Mouse (Mus musculus): Measurements from ENCODE around the gene Tceanc. TPM values are rescaled to one million over a fixed set of nuclear protein-coding genes. Genes with fewer than 3 reads are reported as not detected.
A peak's percentile ranks its signal among the peaks of the same experiment; 100 is the strongest.
"Not testable (repeated sequence)": the region's sequence is repeated elsewhere in the genome, so short reads cannot be mapped to it uniquely, and the experiment has no call there.

Gene Tceanc
- polyA plus RNA-seq, 1 experiment from 2014 or later: 3.3 TPM

GRCm38 (mm10) chrX:166520782-166521181 is 2.4 kb upstream of the Tceanc start:
- WGBS (ENCODE audit: insufficient replicate concordance): 63% methylated on average over 5 of the region's 5 CpGs
- ATAC-seq (ENCODE audit: low read depth) (no peak), DNase-seq (no peak)
- no peak overlapping the region for H3K4me3 ChIP-seq (replicated peaks)
- H3K27ac ChIP-seq: no peak overlapping the region
- no peak overlapping the region for H3K9ac ChIP-seq
- no peaks in the 10 kb centered on the region for H3K4me1 ChIP-seq (replicated peaks)
- H3K36me3 ChIP-seq: no peaks in the 10 kb centered on the region
- no peak overlapping the region for H3K4me2 ChIP-seq
- no peaks in the 10 kb centered on the region for H3K27me3 ChIP-seq
- H3K9me3 ChIP-seq (replicated peaks): no peaks in the 10 kb centered on the region

- Histone ChIP-seq H3K9me3 (replicated peaks) (no peaks in the 10 kb centered on the region), H3K36me3 (no peaks in the 10 kb centered on the region), H3K27ac (no peak overlapping the region), H3K4me3 (replicated peaks) (no peak overlapping the region), H3K4me2 (no peak overlapping the region), H3K4me1 (replicated peaks) (peaks cover 26% of the 10 kb centered on the region), H3K27me3 (no peaks in the 10 kb centered on the region), H3K9ac (no peak overlapping the region)
- whole genome bisulfite sequencing (ENCODE audit: insufficient replicate concordance): 55% methylated on average over 1 of the region's 1 CpGs
- ATAC-seq (ENCODE audit: low read depth) (no peak), DNase-seq (no peak)
These were observed 1.7 kb downstream of the Tceanc start for GRCm38 (mm10) chrX:166516631-166517030.

GRCm38 (mm10) chrX:166515923-166516322 is 2.4 kb downstream of the Tceanc start:
- Histone ChIP-seq H3K9me3 (replicated peaks) (no peaks in the 10 kb centered on the region), H3K4me2 (no peak overlapping the region), H3K27me3 (no peaks in the 10 kb centered on the region), H3K4me3 (replicated peaks) (no peak overlapping the region), H3K27ac (no peak overlapping the region), H3K9ac (no peak overlapping the region), H3K4me1 (replicated peaks) (peaks cover 31% of the 10 kb centered on the region), H3K36me3 (no peaks in the 10 kb centered on the region)
- WGBS (ENCODE audit: insufficient replicate concordance): 56% methylated on average over 3 of the region's 3 CpGs
- DNase-seq: no peak
- ATAC-seq (ENCODE audit: low read depth): no peak

- not testable (repeated sequence) for H3K36me3 ChIP-seq; H3K9ac ChIP-seq; ATAC-seq (ENCODE audit: low read depth); H3K27me3 ChIP-seq; H3K27ac ChIP-seq; H3K9me3 ChIP-seq (replicated peaks); H3K4me3 ChIP-seq (replicated peaks)
- DNase-seq: peak; percentile 52
- Histone ChIP-seq H3K4me2 (peak overlapping the region; percentile 47), H3K4me1 (replicated peaks) (peaks cover 33% of the 10 kb centered on the region)
- WGBS (ENCODE audit: insufficient replicate concordance): 18% methylated on average over 12 of the region's 12 CpGs
These were observed 4.3 kb downstream of the Tceanc start for GRCm38 (mm10) chrX:166514035-166514434.

GRCm38 (mm10) chrX:166512071-166512470 is 6.3 kb downstream of the Tceanc start:
- no peak for ATAC-seq (ENCODE audit: low read depth)
- 50% methylated on average over 4 of the region's 4 CpGs for WGBS (ENCODE audit: insufficient replicate concordance)
- no peak overlapping the region for H3K4me3 ChIP-seq (replicated peaks)
- H3K9ac ChIP-seq: no peak overlapping the region
- H3K4me2 ChIP-seq: no peak overlapping the region
- peaks cover 35% of the 10 kb centered on the region for H3K4me1 ChIP-seq (replicated peaks)
- H3K36me3 ChIP-seq: no peaks in the 10 kb centered on the region
- no peaks in the 10 kb centered on the region for H3K27me3 ChIP-seq
- no peak overlapping the region; the same call in 1 of the 2 replicates for H3K27ac ChIP-seq
- H3K9me3 ChIP-seq (replicated peaks): no peaks in the 10 kb centered on the region
- DNase-seq: peak; percentile 11

GRCm38 (mm10) chrX:166511107-166511506 is 7.3 kb downstream of the Tceanc start:
- Histone ChIP-seq H3K9me3 (replicated peaks) (no peaks in the 10 kb centered on the region), H3K4me2 (peak overlapping the region; percentile 57), H3K9ac (peak overlapping the region; percentile 56; the same call in 1 of the 2 replicates), H3K4me1 (replicated peaks) (peaks cover 35% of the 10 kb centered on the region), H3K4me3 (replicated peaks) (peak overlapping the region; percentile 69), H3K27me3 (no peaks in the 10 kb centered on the region), H3K27ac (no peak overlapping the region; the same call in 1 of the 2 replicates), H3K36me3 (no peaks in the 10 kb centered on the region)
- DNase-seq (no peak), ATAC-seq (ENCODE audit: low read depth) (no peak)

GRCm38 (mm10) chrX:166509761-166510738 is 8.3 kb downstream of the Tceanc start:
- 21% methylated on average over 59 of the region's 65 CpGs for WGBS (ENCODE audit: insufficient replicate concordance)
- H3K27ac ChIP-seq: peak overlapping the region; percentile 89
- DNase-seq (peak; percentile 91), ATAC-seq (ENCODE audit: low read depth) (peak; percentile 97)
- H3K27me3 ChIP-seq: no peaks in the 10 kb centered on the region
- H3K9me3 ChIP-seq (replicated peaks): no peaks in the 10 kb centered on the region
- peak overlapping the region; percentile 78 for H3K9ac ChIP-seq
- peak overlapping the region; percentile 59 for H3K4me2 ChIP-seq
- peaks cover 35% of the 10 kb centered on the region for H3K4me1 ChIP-seq (replicated peaks)
- H3K4me3 ChIP-seq (replicated peaks): peak overlapping the region; percentile 69
- H3K36me3 ChIP-seq: no peaks in the 10 kb centered on the region

- ATAC-seq (ENCODE audit: low read depth) (no peak), DNase-seq (no peak)
- Histone ChIP-seq H3K4me2 (no peak overlapping the region), H3K36me3 (no peaks in the 10 kb centered on the region), H3K9ac (no peak overlapping the region), H3K9me3 (replicated peaks) (no peaks in the 10 kb centered on the region), H3K27me3 (no peaks in the 10 kb centered on the region), H3K4me3 (replicated peaks) (no peak overlapping the region), H3K4me1 (replicated peaks) (peaks cover 3% of the 10 kb centered on the region), H3K27ac (no peak overlapping the region)
- 26% methylated on average over 2 of the region's 2 CpGs for WGBS (ENCODE audit: insufficient replicate concordance)
These were observed 13.9 kb downstream of the Tceanc start for GRCm38 (mm10) chrX:166504421-166504820.

- Histone ChIP-seq H3K27ac (no peak overlapping the region), H3K27me3 (no peaks in the 10 kb centered on the region), H3K36me3 (no peaks in the 10 kb centered on the region), H3K9ac (no peak overlapping the region), H3K4me2 (no peak overlapping the region), H3K4me3 (replicated peaks) (no peak overlapping the region), H3K4me1 (replicated peaks) (no peaks in the 10 kb centered on the region), H3K9me3 (replicated peaks) (no peaks in the 10 kb centered on the region)
- 58% methylated on average over 1 of the region's 1 CpGs for WGBS (ENCODE audit: insufficient replicate concordance)
- ATAC-seq (ENCODE audit: low read depth): no peak
- DNase-seq: no peak
These were observed 18.7 kb downstream of the Tceanc start for GRCm38 (mm10) chrX:166499496-166500190.

- H3K27me3 ChIP-seq: no peaks in the 10 kb centered on the region
- WGBS (ENCODE audit: insufficient replicate concordance): 44% methylated on average over 4 of the region's 4 CpGs
- no peaks in the 10 kb centered on the region for H3K9me3 ChIP-seq (replicated peaks)
- H3K36me3 ChIP-seq: no peaks in the 10 kb centered on the region
- H3K4me1 ChIP-seq (replicated peaks): no peaks in the 10 kb centered on the region
- no peak for ATAC-seq (ENCODE audit: low read depth)
- no peak overlapping the region for H3K4me2 ChIP-seq
- no peak for DNase-seq
- H3K9ac ChIP-seq: no peak overlapping the region
- no peak overlapping the region for H3K27ac ChIP-seq
- H3K4me3 ChIP-seq (replicated peaks): no peak overlapping the region
These were observed 20.6 kb downstream of the Tceanc start for GRCm38 (mm10) chrX:166497771-166498170.

- no peak overlapping the region for H3K4me2 ChIP-seq
- H3K9me3 ChIP-seq (replicated peaks): no peaks in the 10 kb centered on the region
- H3K27ac ChIP-seq: no peak overlapping the region
- no peaks in the 10 kb centered on the region for H3K27me3 ChIP-seq
- H3K4me3 ChIP-seq (replicated peaks): no peak overlapping the region
- no peaks in the 10 kb centered on the region for H3K4me1 ChIP-seq (replicated peaks)
- ATAC-seq (ENCODE audit: low read depth) (no peak), DNase-seq (no peak)
- WGBS (ENCODE audit: insufficient replicate concordance): 79% methylated on average over 2 of the region's 2 CpGs
- no peak overlapping the region for H3K9ac ChIP-seq
- no peaks in the 10 kb centered on the region for H3K36me3 ChIP-seq
These were observed 23.3 kb downstream of the Tceanc start for GRCm38 (mm10) chrX:166495052-166495451.
